ENCODE assay signal across 27 mouse cellular contexts in the genomic region with DNA sequence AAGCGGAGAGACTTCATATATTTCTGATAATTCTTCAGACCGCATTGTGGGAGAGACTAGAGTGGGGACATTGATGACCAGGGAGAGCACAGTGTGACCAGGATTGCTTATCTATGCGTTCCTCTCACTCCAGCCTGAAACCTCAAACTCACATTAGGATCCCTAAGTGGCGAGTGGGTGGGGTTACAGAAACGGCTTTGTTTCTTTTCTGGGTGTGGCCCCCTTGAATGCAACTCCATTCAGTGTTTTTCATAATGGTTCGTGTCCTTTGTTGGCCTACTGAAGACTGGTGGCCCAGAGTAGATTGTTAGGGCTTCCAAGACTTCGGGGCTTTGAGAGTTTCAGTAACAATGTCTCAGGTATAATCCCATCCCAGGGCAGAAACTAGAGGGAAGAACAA.
"Had no signal": no experiment of that assay in that cellular context is flagged by ENCODE, and none has a peak within 500 bp of the region (broad histone marks: within the 10 kb centered on the region; RNA-seq: fewer than 3 reads in every experiment).

No protein-coding gene starts in this region.

- H3K36me3 ChIP-seq: limb, embryonic 10.5 days; limb, embryonic 12.5 days; limb, embryonic 13.5 days; limb, embryonic 15.5 days; liver, embryonic 12.5 days; liver, embryonic 13.5 days; liver, embryonic 15.5 days; lung, embryonic 15.5 days; midbrain, embryonic 12.5 days; midbrain, embryonic 13.5 days; midbrain, embryonic 15.5 days; neural tube, embryonic 12.5 days; neural tube, embryonic 13.5 days had no signal

- H3K27me3 ChIP-seq: limb, embryonic 12.5 days; limb, embryonic 13.5 days; limb, embryonic 15.5 days; liver, embryonic 12.5 days; liver, embryonic 13.5 days; liver, embryonic 15.5 days; lung, embryonic 15.5 days; megakaryocyte, embryonic 14.5 days; midbrain, embryonic 12.5 days; midbrain, embryonic 13.5 days; midbrain, embryonic 15.5 days; neural tube, embryonic 12.5 days; neural tube, embryonic 13.5 days had no signal

- H3K4me1 ChIP-seq: limb, embryonic 10.5 days; limb, embryonic 12.5 days; limb, embryonic 13.5 days; limb, embryonic 15.5 days; liver, embryonic 12.5 days; liver, embryonic 13.5 days; liver, embryonic 15.5 days; midbrain, embryonic 13.5 days; midbrain, embryonic 15.5 days; neural tube, embryonic 12.5 days; neural tube, embryonic 13.5 days had no signal

- H3K4me3 ChIP-seq: limb, embryonic 10.5 days; limb, embryonic 12.5 days; limb, embryonic 13.5 days; limb, embryonic 15.5 days; liver, embryonic 12.5 days; liver, embryonic 13.5 days; liver, embryonic 15.5 days; lung, embryonic 15.5 days; megakaryocyte, embryonic 14.5 days; midbrain, embryonic 12.5 days; midbrain, embryonic 13.5 days; midbrain, embryonic 15.5 days; myocyte; neural tube, embryonic 12.5 days; neural tube, embryonic 13.5 days had no signal

- H3K9me3 ChIP-seq: limb, embryonic 10.5 days; limb, embryonic 12.5 days; limb, embryonic 13.5 days; limb, embryonic 15.5 days; liver, embryonic 12.5 days; liver, embryonic 13.5 days; liver, embryonic 15.5 days; lung, embryonic 15.5 days; megakaryocyte, embryonic 14.5 days; midbrain, embryonic 12.5 days; midbrain, embryonic 13.5 days; midbrain, embryonic 15.5 days; neural tube, embryonic 12.5 days; neural tube, embryonic 13.5 days had no signal

- DNase-seq: liver; liver, embryonic 13.5 days; liver, postnatal 0 days; lung, adult 18-20 months; lung, adult 2 months; lung, embryonic 14.5 days; lung, postnatal 10 days; lung, postnatal 14 days; lung, postnatal 36 days; lung, postnatal 4 days; midbrain, embryonic 14.5 days had no signal

- H3K9ac ChIP-seq: limb, embryonic 12.5 days; limb, embryonic 13.5 days; limb, embryonic 15.5 days; liver, embryonic 12.5 days; liver, embryonic 13.5 days; liver, embryonic 14.5 days; liver, embryonic 15.5 days; liver, postnatal 0 days; lung, embryonic 14.5 days; lung, embryonic 15.5 days; midbrain, embryonic 12.5 days; midbrain, embryonic 13.5 days; midbrain, embryonic 15.5 days; neural tube, embryonic 12.5 days; neural tube, embryonic 13.5 days had no signal

- H3K27ac ChIP-seq: limb, embryonic 10.5 days; limb, embryonic 12.5 days; limb, embryonic 13.5 days; limb, embryonic 15.5 days; liver, embryonic 12.5 days; liver, embryonic 13.5 days; liver, embryonic 14.5 days; liver, embryonic 15.5 days; lung, embryonic 15.5 days; macrophage; midbrain, embryonic 12.5 days; midbrain, embryonic 13.5 days; midbrain, embryonic 15.5 days; neural tube, embryonic 12.5 days; neural tube, embryonic 13.5 days had no signal
